Mouse (Mus musculus): Measurements from ENCODE around the gene Tmem14a. TPM values are rescaled to one million over a fixed set of nuclear protein-coding genes. Genes with fewer than 3 reads are reported as not detected.
A peak's percentile ranks its signal among the peaks of the same experiment; 100 is the strongest.
"Not testable (repeated sequence)": the region's sequence is repeated elsewhere in the genome, so short reads cannot be mapped to it uniquely, and the experiment has no call there.

Tmem14a gene
- total RNA-seq (2021): 3.5 and 6.7 TPM in 2 replicates
- long read RNA-seq, transcript Tmem14a-202 (5 exons, 1,168 nt): major isoform, 6 of 8 reads
- long read RNA-seq, partial matches to known transcripts: 0 of 8 reads
- long read RNA-seq, other reads (novel, unspliced or antisense): 1 of 8 reads

GRCm38 (mm10) chr1:21218489-21218919, at the start of gene Tmem14a:
Tmem14a (plus strand) TSS chr1:21218575.
- peak; percentile 88 for DNase-seq

DNA sequence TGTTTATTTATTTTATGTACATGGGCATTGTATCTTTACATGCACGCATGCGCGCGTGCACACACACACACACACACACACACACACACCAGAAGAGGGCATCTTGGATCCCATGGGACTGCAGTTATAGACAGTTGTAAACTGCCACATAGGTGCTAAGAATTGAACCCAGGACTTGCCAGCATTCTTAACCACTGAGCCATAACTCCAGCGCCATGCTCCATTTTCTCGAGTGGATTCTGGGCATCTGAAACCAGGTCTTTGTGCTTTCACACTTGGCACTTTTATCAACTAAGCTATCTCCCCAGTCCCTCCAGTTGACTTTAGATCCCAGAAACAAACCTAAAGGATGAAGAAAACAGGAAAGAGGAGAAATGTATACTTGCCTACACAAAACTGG, 33.2 kb upstream of the Tmem14a start:
- DNase-seq: no peak

GRCm38 (mm10) chr1:21206241-21206640, 12.1 kb upstream of the Tmem14a start:
- no peak for DNase-seq

- not testable (repeated sequence) for DNase-seq
Observed at GRCm38 (mm10) chr1:21213537-21213936, 4.8 kb upstream of the Tmem14a start.

- not testable (repeated sequence) for DNase-seq
Observed at GRCm38 (mm10) chr1:21213991-21214692, 4.2 kb upstream of the Tmem14a start.

- DNase-seq: no peak
Observed at GRCm38 (mm10) chr1:21227756-21228395, 9.5 kb downstream of the Tmem14a start.

- not testable (repeated sequence) for DNase-seq
Observed at GRCm38 (mm10) chr1:21228740-21229722, 10.7 kb downstream of the Tmem14a start.

DNA sequence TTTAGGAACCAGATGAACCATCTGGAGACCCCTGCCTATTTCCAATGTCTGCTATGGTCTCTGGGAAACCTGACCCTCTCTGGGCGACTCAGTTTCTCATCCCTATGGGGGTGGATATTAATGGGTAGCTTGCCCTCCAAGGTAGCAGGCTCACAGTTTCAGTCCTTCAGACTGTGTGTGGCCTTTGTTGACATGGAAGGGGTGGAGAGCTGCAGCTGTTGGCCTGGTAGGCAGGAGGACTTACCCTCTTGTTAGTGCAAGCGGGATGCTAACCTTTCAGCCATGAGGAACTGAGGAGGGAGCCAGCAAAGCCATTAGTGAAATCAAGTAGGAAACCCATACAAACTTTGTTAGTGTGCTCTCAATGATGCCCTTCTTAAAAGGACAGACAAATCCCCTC, 12.0 kb downstream of the Tmem14a start:
- no peak for DNase-seq

DNA sequence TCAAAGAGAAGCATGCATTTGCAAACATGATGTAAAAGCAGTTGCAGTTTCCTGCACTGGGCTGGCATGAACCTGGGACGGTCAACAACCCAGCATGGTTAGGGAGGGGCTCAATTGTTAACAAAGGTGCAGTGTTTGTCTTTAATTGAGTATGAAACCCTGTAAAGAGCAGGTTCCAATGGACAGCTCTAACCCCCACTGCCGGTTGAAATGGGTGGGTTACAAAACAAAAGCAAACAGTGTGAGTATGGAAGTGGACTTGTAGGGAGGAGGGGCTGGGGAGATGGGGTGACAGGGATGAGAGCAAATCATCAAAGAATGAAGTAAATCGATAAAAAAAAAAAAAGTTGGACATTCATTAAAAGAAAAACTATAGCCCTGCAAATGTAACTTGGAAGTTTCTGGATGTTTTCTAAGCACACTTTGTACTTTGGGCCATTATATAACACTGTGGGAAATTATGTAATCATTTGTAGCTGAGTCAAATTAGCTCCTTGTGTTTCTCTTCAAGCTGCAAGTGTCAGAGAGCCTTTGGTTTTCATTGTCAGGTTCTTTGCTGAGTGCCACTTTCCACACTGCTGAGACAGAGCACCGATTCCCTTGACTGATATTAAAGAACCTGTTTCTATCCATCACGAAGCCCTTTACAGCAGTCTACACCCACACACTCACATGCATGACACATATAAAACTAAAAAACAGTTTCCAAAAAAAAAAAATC, 13.5 kb downstream of the Tmem14a start:
- no peak for DNase-seq

- no peak for DNase-seq
Observed at GRCm38 (mm10) chr1:21232516-21232915, 14.1 kb downstream of the Tmem14a start.

DNA sequence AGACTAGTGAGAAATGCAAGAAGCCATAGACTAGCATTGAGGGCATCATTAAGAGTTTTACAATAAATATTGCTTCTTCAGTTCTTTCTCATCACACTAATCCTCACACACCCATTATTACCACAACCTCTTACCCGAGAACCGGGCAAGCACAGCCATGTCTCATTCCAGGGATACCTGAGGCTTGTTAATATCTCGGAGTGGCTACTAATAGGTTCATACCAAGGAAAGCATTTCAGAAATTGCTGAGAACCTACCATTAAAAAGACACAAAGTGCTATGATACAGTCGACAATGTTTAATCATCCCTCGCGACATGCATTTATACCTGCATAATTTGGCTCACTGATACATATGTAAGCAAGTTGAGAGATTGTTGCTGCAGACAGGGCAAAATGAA, 17.0 kb downstream of the Tmem14a start:
- no peak for DNase-seq

- no peak for DNase-seq
Observed at GRCm38 (mm10) chr1:21239911-21240898, 21.8 kb downstream of the Tmem14a start, which contains the start of gene Gsta3. Gsta3 (plus strand) TSS chr1:21240589.

DNA sequence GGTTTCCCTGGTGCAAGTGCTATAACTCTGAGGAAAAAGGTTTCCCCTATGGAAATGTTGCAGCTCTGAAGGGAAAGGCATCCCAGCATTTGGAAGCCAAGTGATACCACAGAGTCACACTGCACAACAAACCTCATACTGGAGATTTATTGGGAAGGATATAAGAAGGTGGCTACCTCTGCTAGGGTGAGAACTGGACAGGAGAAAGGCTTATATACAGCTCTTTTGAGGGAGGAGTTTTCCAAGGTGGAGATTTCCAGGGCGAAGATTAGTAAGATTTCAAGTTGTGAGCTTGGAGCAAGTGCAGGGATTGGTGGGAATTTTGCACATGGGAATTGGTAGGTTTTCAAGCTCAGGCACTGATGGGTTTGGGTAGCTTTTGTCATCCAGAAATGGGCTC, 22.7 kb downstream of the Tmem14a start:
- DNase-seq: no peak

DNA sequence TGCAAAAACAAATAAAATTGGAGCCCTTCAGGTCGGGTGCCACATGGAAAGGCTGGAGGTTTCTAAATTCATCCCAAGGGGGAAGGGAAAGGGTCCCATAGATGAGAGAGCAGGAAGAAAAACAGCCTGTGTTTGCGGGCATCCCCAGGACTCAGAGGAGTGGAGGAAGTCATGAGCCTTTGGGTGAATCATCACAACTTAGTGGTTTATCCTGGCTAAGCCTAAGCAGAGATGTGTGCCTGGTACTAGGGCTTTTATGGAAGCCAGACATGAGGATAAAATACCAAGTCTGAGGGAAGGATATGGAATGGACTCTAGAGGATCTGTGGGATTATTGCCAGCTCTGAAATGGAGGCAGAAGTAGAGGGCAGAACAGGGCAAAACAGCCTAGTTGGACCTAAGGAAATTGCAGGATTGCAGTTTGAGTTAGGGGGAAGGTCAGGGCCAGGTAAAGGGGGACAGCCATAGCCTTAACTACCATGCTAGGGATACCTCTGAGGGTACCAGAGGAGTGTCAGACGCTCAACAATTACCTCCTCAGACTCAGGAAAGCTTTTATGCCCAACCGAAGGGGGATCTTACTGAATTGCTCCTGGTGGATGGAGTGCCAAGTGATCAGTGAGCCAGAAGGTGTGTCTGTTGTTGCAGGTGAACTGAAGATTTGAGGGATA, 26.1 kb downstream of the Tmem14a start:
- DNase-seq: no peak

GRCm38 (mm10) chr1:21246136-21246535, 27.8 kb downstream of the Tmem14a start:
- no peak for DNase-seq

DNA sequence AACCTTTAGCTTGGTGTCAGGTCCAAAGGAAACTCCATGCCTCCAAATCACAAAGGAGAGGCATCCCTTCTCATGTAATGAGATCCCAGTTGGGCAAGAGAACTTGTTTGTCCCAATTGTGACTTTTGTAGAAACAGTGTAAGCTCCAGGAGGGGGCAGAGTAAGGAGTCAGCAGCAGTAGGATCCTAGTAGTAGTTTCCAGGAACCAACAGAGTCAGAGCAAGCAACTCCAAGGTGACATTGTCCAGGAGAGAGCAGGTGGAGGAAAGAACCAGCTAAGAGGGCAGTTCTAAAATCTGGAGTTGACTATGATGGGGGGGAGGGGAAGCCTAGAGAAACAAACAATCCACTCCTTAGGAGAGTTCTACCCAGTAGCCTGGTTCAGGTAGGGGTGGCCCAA, 29.5 kb downstream of the Tmem14a start:
- no peak for DNase-seq

GRCm38 (mm10) chr1:21248560-21249390, 30.4 kb downstream of the Tmem14a start:
- DNase-seq: no peak

- no peak for DNase-seq
Observed at GRCm38 (mm10) chr1:21251661-21252060, 33.3 kb downstream of the Tmem14a start.
